Mouse (Mus musculus) CD4-positive, CD25-positive, alpha-beta regulatory T cell, adult 4 months (primary cell): ENCODE measurements around the gene Wipi2. TPM values are rescaled to one million over a fixed set of nuclear protein-coding genes. Genes with fewer than 3 reads are reported as not detected.

ENCODE experiments used
- ATAC-seq: one replicate; pipeline ENCODE4 v1.8.0; 2017
- polyA plus RNA-seq, 2 experiments: library from polyadenylated mRNA; unstranded; fragments of 100-300 nt; shearing (Covaris generic); gene quantifications; one replicate each; pipeline ENCODE4 v1.2.1; 2017

Wipi2 gene
- polyA plus RNA-seq, 2 experiments from 2014 or later, result 17.2 to 20.1 TPM

GRCm38 (mm10) chr5:142630224-142630623 lies 2.7 kb downstream of the Wipi2 start:
- no peak for ATAC-seq

- no peak for ATAC-seq
Observed at GRCm38 (mm10) chr5:142637823-142638222, 10.3 kb downstream of the Wipi2 start.

- ATAC-seq, result no peak
Observed at GRCm38 (mm10) chr5:142640088-142640487, 12.6 kb downstream of the Wipi2 start.

GRCm38 (mm10) chr5:142641331-142642051 lies 14.0 kb downstream of the Wipi2 start:
- ATAC-seq, result peak; percentile 90

- no peak for ATAC-seq
Observed at GRCm38 (mm10) chr5:142648162-142648561, 20.7 kb downstream of the Wipi2 start.

- no peak for ATAC-seq
Observed at GRCm38 (mm10) chr5:142649460-142650050, 22.1 kb downstream of the Wipi2 start.

GRCm38 (mm10) chr5:142650390-142650789 lies 22.9 kb downstream of the Wipi2 start:
- no peak for ATAC-seq

- no peak for ATAC-seq
Observed at GRCm38 (mm10) chr5:142650794-142651497, 23.4 kb downstream of the Wipi2 start.

- no peak for ATAC-seq
Observed at GRCm38 (mm10) chr5:142652266-142652665, 24.8 kb downstream of the Wipi2 start.

- ATAC-seq, result no peak
Observed at GRCm38 (mm10) chr5:142660656-142661434, 33.3 kb downstream of the Wipi2 start.

- ATAC-seq, result no peak
Observed at GRCm38 (mm10) chr5:142667921-142668320, 40.4 kb downstream of the Wipi2 start.

- no peak for ATAC-seq
Observed at GRCm38 (mm10) chr5:142668556-142669263, 41.2 kb downstream of the Wipi2 start.

- ATAC-seq, result no peak
Observed at GRCm38 (mm10) chr5:142669726-142670125, 42.2 kb downstream of the Wipi2 start.

GRCm38 (mm10) chr5:142673082-142673481 lies 45.6 kb downstream of the Wipi2 start:
- no peak for ATAC-seq

GRCm38 (mm10) chr5:142678141-142678571 lies 50.7 kb downstream of the Wipi2 start:
- no peak for ATAC-seq

GRCm38 (mm10) chr5:142679065-142679464 lies 51.6 kb downstream of the Wipi2 start:
- no peak for ATAC-seq

- ATAC-seq, result no peak
Observed at GRCm38 (mm10) chr5:142681911-142682310, 54.4 kb downstream of the Wipi2 start.

- no peak for ATAC-seq
Observed at GRCm38 (mm10) chr5:142682529-142682928, 55.0 kb downstream of the Wipi2 start.

GRCm38 (mm10) chr5:142688866-142689265 lies 61.4 kb downstream of the Wipi2 start:
- ATAC-seq, result no peak

- no peak for ATAC-seq
Observed at GRCm38 (mm10) chr5:142690343-142690742, 62.8 kb downstream of the Wipi2 start.

- ATAC-seq, result no peak
Observed at GRCm38 (mm10) chr5:142692248-142692647, 64.8 kb downstream of the Wipi2 start, which contains the start of gene Slc29a4. Gene Slc29a4, plus strand, starts transcription at chr5:142692512.
